Mouse (Mus musculus) heart, embryonic 11.5 days (tissue): Measurements from ENCODE around the gene Junb. TPM values are rescaled to one million over a fixed set of nuclear protein-coding genes. Genes with fewer than 3 reads are reported as not detected.

Experiments used
- ATAC-seq: fragments of 200-750 bp; cut with Nextera tagmentation; replicated peaks from 2 replicates; pipeline ENCODE4 v1.8.0; 2017; ENCODE audit warnings: moderate library complexity; ENCODE audit not compliant: insufficient number of reproducible peaks, low FRiP score, low TSS enrichment
- H3K27ac ChIP-seq: fragments of 300-500 bp; sonication (generic); 2 replicates; pipeline ENCODE4 v1.5.1; 2014; ENCODE audit warnings: mild to moderate bottlenecking, low read depth, low read length
- H3K27me3 ChIP-seq: fragments of 300-500 bp; sonication (generic); 2 replicates; pipeline ENCODE4 v1.6.1; 2014; ENCODE audit warnings: mild to moderate bottlenecking, low read length, mixed read lengths; ENCODE audit not compliant: control insufficient read depth, insufficient read depth
- H3K36me3 ChIP-seq: fragments of 300-500 bp; sonication (generic); 2 replicates; pipeline ENCODE4 v1.6.1; 2014; ENCODE audit warnings: mild to moderate bottlenecking, low read length, moderate library complexity, mixed read lengths; ENCODE audit not compliant: control insufficient read depth, insufficient read depth
- H3K4me1 ChIP-seq: fragments of 300-500 bp; sonication (generic); 2 replicates; pipeline ENCODE4 v1.6.1; 2014; ENCODE audit warnings: low read length; ENCODE audit not compliant: control insufficient read depth, insufficient read depth
- H3K4me2 ChIP-seq: fragments of 300-500 bp; sonication (generic); 2 replicates; pipeline ENCODE4 v1.6.1; 2014; ENCODE audit warnings: mild to moderate bottlenecking, moderate library complexity
- H3K4me3 ChIP-seq: fragments of 300-500 bp; sonication (generic); 2 replicates; pipeline ENCODE4 v1.5.1; 2014; ENCODE audit warnings: low read depth, low read length
- H3K9ac ChIP-seq: fragments of 300-500 bp; sonication (generic); 2 replicates; pipeline ENCODE4 v1.6.1; 2014; ENCODE audit warnings: mild to moderate bottlenecking, low read depth, low read length, moderate library complexity
- H3K9me3 ChIP-seq: fragments of 300-500 bp; sonication (generic); replicated peaks from 2 replicates; pipeline ENCODE4 v1.6.1; 2016; ENCODE audit warnings: low read length; ENCODE audit not compliant: control insufficient read depth
- WGBS: fragments of 180-500 bp; shearing (Covaris S2); extraction: QIAGEN DNeasy Blood & Tissue Kit; methylation state at CpG from one replicate; pipeline ENCODE4 v1.1.7; 2014; ENCODE audit not compliant: insufficient replicate concordance; 5-methylcytosine and 5-hydroxymethylcytosine counted together
- polyA plus RNA-seq: library from polyadenylated mRNA; unstranded; fragments of >200 nt; fragmentation: Nextera tagmentation; extraction: Ambion mirVana; gene quantifications from 2 replicates; pipeline ENCODE4 v1.2.1, GENCODE M21; 2014

Gene Junb
- polyA plus RNA-seq, 1 experiment from 2014 or later: 7.6 TPM

DNA sequence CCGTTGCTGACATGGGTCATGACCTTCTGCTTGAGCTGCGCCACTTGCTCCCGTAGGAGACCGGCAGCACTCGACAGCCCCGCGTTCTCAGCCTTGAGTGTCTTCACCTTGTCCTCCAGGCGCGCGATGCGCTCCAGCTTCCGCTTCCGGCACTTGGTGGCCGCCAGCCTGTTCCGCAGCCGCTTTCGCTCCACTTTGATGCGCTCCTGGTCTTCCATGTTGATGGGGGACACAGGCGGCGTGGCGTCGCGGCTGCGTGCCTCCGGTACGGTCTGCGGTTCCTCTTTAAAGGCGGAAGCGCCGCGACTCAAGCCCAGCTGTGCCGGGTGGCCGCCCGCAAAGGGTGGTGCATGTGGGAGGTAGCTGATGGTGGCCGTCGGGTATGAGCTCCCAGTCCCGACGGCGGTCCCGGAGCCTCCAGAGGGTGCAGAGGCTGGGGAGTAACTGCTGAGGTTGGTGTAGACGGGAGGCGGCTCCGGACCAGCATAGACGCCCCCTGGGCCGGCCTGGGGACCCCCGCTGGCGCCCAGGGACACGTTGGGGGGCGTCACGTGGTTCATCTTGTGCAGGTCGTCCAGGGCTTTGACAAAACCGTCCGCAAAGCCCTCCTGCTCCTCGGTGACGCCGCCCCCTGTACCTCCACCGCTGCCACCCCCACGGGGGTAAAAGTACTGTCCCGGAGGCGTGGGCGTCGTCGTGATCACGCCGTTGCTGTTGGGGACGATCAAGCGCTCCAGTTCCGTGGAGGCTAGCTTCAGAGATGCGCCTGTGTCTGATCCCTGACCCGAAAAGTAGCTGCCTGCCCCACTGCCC, 877 bp downstream of the Junb start:
- H3K4me2 ChIP-seq: peak overlapping the region; percentile 98
- H3K9me3 ChIP-seq: no peaks in the 10 kb centered on the region
- peak overlapping the region; percentile 60 for H3K4me3 ChIP-seq
- under 1% methylated on average over 70 of the region's 70 CpGs for WGBS
- H3K36me3 ChIP-seq: no peaks in the 10 kb centered on the region
- H3K27ac ChIP-seq: peak overlapping the region; percentile 79
- H3K9ac ChIP-seq: peak overlapping the region; percentile 78
- 0 out of 2 replicates have a peak, but pooled peaks cover 3% of the 10 kb centered on the region for H3K27me3 ChIP-seq
- H3K4me1 ChIP-seq: peaks cover 43% of the 10 kb centered on the region
- no peak for ATAC-seq

DNA sequence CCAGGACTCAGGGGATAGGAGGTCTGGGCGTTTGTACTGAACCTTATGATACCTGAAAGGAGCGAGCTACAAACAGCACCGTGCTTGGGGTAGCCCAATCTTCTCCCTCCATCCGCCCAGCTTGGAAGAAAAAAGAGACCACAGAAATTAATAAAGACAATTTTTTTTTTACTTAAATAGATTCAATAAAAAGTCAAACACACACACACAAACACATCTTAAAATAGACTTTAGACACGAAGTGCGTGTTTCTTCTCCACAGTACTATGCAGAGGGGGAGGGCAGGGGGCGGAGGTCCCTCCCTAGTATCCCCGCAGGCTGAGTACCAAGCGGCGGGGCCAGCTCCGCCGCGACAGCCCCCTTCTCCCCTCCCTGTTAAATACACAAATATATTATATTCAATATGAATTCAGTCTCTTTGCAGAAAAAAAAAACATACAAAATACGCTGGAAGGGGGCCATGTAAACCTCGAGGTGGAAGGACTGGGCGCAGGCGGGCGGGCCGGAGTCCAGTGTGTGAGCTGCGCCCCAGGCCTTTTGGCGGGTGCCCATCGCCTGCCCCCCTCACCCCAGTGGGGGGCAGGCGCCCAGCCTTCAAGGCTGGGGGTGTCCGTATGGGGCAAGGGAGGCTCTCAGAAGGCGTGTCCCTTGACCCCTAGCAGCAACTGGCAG, 1.6 kb downstream of the Junb start:
- 3% methylated on average over 25 of the region's 25 CpGs for WGBS
- Histone ChIP-seq H3K4me1 (peaks cover 41% of the 10 kb centered on the region), H3K4me3 (peak overlapping the region; percentile 60), H3K9me3 (no peaks in the 10 kb centered on the region), H3K4me2 (peak overlapping the region; percentile 98), H3K9ac (peak overlapping the region; percentile 78), H3K36me3 (peaks cover 2% of the 10 kb centered on the region), H3K27ac (peak overlapping the region; percentile 79), H3K27me3 (0 out of 2 replicates have a peak, but pooled peaks cover 3% of the 10 kb centered on the region)
- ATAC-seq: no peak

DNA sequence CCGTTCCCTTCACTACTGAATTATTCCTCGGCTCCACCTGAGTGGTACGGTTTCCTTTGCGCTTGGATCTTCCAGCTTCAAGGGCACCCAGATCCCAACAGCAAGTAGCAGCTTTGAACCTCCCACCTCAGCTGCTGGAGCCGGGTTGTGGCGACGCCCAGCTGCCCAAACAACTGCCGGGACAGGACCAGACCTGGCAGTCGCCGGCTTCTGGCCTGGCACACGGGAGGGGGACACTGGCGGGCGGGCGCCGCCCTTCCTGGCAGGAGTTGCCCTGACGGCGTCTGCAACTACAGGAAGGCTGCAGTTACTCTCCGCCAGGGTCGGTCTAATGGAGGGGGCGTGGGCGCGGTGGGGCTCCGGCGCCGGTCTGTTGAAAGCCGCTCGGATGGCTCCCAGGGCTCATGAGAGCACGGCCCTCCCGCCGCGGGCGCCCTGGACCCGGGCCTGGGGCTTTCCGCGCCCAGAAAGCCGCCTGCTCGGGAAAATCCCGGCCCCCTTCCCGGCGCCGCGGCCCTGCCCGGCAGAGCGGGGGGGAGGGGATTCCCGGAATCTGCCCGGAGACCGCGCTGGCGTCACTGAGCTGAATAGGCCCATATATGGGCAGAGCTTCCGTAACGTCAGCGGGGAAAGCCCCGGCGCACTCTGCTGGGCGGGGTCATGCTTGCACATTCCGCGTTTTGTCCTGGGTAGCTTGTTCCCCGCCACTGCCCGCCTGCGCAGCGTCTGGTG, 2.3 kb downstream of the Junb start:
- H3K9ac ChIP-seq: peak overlapping the region; percentile 78
- H3K4me1 ChIP-seq: peaks cover 36% of the 10 kb centered on the region
- H3K27ac ChIP-seq: peak overlapping the region; percentile 79
- under 1% methylated on average over 57 of the region's 61 CpGs for WGBS
- peak overlapping the region; percentile 98 for H3K4me2 ChIP-seq
- peak; percentile 82 for ATAC-seq
- peak overlapping the region; percentile 60 for H3K4me3 ChIP-seq
- no peaks in the 10 kb centered on the region for H3K9me3 ChIP-seq
- H3K27me3 ChIP-seq: no peaks in the 10 kb centered on the region
- peaks cover 8% of the 10 kb centered on the region for H3K36me3 ChIP-seq

DNA sequence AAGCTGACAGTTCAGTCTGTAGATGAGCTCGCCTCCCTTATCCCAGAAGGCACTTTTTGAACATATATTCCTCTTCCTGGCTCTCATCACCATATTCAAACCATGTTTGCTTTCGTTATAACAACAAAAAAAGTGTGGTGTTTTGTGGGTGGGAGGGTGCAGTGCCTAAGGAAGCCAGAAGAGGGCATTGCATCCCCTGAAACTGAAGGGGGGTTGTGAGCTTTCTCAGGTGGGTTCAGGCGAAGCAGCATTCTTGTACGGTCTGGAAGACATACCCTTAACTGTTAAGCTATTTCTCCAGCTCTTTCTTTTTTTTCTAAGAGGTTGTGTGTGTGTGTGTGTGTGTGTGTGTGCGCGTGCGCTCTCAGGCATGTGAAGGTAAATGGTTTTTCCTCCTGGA, 3.1 kb downstream of the Junb start:
- WGBS: 30% methylated on average over 7 of the region's 7 CpGs
- Histone ChIP-seq H3K36me3 (peaks cover 12% of the 10 kb centered on the region), H3K27ac (peak overlapping the region; percentile 79), H3K9ac (no peak overlapping the region; the same call in 1 of the 2 replicates), H3K4me1 (peaks cover 36% of the 10 kb centered on the region), H3K4me2 (peak overlapping the region; percentile 98), H3K27me3 (no peaks in the 10 kb centered on the region), H3K4me3 (peak overlapping the region; percentile 60), H3K9me3 (no peaks in the 10 kb centered on the region)
- ATAC-seq: no peak

DNA sequence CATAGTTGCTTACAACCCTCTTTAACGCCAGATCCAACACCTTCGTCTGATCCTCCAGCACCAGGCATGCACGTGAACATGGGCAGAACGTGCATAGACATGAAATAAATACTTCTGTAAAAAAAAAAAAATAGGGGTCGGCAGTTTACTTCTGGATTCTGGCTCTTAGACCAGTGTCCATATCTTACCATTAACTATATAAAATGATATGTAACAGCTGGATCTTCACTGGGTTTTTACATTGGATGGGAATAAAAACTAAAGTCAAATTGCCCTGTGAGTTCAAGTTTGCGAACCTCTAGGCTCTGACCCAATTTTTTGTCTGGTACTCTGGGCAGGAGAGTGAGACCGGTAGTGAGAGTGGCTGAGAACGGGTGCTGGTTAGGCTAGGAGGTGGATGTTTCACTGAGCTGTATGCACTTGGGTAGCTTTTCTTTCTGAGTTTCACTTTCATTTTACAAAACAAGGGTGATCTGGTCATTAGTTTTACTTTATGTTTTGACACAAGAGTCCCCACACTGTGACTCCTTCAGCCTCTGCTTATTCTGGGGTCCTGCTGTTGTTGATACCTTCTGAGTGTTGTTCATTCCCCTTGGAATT, 3.9 kb downstream of the Junb start:
- no peak overlapping the region for H3K4me3 ChIP-seq
- H3K27ac ChIP-seq: 0 out of 2 replicates have a peak overlapping the region, but pooled peaks have one; percentile 10
- H3K36me3 ChIP-seq: peaks cover 12% of the 10 kb centered on the region
- H3K9me3 ChIP-seq: no peaks in the 10 kb centered on the region
- peaks cover 31% of the 10 kb centered on the region for H3K4me1 ChIP-seq
- no peak for ATAC-seq
- H3K27me3 ChIP-seq: no peaks in the 10 kb centered on the region
- peak overlapping the region; percentile 98 for H3K4me2 ChIP-seq
- 77% methylated on average over 8 of the region's 8 CpGs for WGBS
- no peak overlapping the region for H3K9ac ChIP-seq

DNA sequence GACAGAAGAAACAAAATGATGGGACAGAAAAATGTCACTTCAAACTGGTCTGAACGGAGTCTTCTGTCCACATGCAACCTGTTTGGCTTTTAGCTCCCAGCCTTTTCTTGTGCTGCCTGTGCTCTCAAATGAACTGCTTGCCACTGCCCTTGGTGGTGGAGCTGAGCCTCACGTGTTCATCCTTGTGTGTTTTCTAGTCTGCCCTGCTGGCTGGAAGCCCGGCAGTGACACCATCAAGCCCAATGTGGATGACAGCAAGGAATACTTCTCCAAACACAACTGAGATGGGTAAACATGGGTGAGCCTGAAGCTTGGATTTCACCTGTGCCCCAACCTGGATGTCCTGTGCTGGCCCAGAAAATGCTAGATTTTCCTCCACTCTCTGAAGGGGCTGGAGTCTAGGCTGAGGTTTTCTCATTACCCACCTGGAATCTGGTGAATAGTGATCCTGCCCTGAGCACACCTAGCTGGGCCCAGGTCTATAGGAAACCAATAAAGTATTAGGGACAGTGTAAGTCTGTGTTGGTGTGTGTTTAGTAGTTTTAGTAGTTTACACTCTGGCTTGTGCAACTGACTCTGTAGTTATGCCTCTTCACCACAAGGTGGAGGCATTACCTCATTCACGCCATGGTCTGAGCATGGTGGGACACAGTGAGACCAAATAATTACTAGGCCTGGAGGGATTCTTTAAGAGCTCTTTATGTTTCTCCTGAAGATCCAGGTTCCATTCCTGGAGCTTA, 4.5 kb downstream of the Junb start:
- H3K4me1 ChIP-seq: peaks cover 26% of the 10 kb centered on the region
- 64% methylated on average over 4 of the region's 4 CpGs for WGBS

DNA sequence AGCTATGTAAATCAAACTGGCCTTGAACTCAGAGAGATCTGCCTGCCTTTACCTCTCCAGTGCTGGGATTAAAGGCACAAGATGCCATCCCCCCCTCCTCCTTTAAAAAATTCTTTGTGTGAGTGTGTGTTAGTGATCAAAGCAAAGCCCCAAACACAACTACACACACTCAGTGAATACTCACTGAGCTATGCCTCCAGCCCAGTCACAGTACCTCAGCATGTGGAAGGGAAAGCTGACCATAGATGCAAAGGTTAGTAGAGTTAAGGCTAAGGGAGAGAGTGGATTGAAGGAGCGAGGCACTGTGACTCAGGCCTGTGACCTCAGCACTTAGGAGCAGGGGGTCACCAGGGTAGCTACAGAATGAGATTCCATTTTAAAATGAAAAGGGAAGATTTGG, 5.4 kb downstream of the Junb start:
- no peak overlapping the region for H3K27ac ChIP-seq
- no peak overlapping the region for H3K4me3 ChIP-seq
- no peak for ATAC-seq
- peaks cover 12% of the 10 kb centered on the region for H3K36me3 ChIP-seq
- WGBS: 93% methylated on average over 1 of the region's 1 CpGs
- H3K4me1 ChIP-seq: peaks cover 28% of the 10 kb centered on the region
- no peak overlapping the region for H3K4me2 ChIP-seq
- H3K27me3 ChIP-seq: no peaks in the 10 kb centered on the region
- H3K9me3 ChIP-seq: no peaks in the 10 kb centered on the region
- H3K9ac ChIP-seq: no peak overlapping the region

More for the DNA sequence above, 4.5 kb downstream of the Junb start:
- H3K9me3 ChIP-seq: no peaks in the 10 kb centered on the region
- H3K36me3 ChIP-seq: peaks cover 12% of the 10 kb centered on the region
- no peak overlapping the region for H3K27ac ChIP-seq
- H3K27me3 ChIP-seq: no peaks in the 10 kb centered on the region
- no peak for ATAC-seq
- no peak overlapping the region for H3K4me3 ChIP-seq
- H3K4me2 ChIP-seq: no peak overlapping the region
- no peak overlapping the region for H3K9ac ChIP-seq
